Mouse (Mus musculus) brain, embryonic 14.5 days (tissue): ENCODE results near the gene Sbpl.

ENCODE experiments used
- CTCF ChIP-seq: fragments of 200-500 bp; IDR thresholded peaks from 2 replicates; pipeline ENCODE4 v1.5.1; 2012; ENCODE audit warnings: inconsistent platforms, mild to moderate bottlenecking, moderate library complexity, borderline replicate concordance; ENCODE audit not compliant: insufficient read depth, insufficient read length; ENCODE audit errors: extremely low read depth
- POLR2A ChIP-seq: fragments of 200-500 bp; IDR thresholded peaks from 2 replicates; pipeline ENCODE4 v1.6.1; 2012; ENCODE audit warnings: mild to moderate bottlenecking, inconsistent platforms, borderline replicate concordance; ENCODE audit not compliant: poor library complexity, insufficient read depth, insufficient read length, severe bottlenecking; ENCODE audit errors: extremely low read depth

- TF ChIP-seq POLR2A = no peak
- no peak for TF ChIP-seq CTCF
Measured at GRCm38 (mm10) chr17:23941372-23941771, 13.7 kb downstream of the Sbpl start, which contains the start of gene Sbp.
